Mouse (Mus musculus) forebrain, embryonic 16.5 days (tissue): ENCODE data around the gene Bbs9. TPM values are rescaled to one million over a fixed set of nuclear protein-coding genes. Genes with fewer than 3 reads are reported as not detected.

Experiments
- ATAC-seq: fragments of 200-750 bp; cut with Nextera tagmentation; 2 replicates; pipeline ENCODE4 v1.8.0; 2017; ENCODE audit warnings: mild to moderate bottlenecking, moderate library complexity
- H3K27ac ChIP-seq: fragments of 300-500 bp; sonication (generic); 2 replicates; pipeline ENCODE4 v1.5.1; 2014; ENCODE audit warnings: low read length, control low read depth
- H3K27me3 ChIP-seq: fragments of 300-500 bp; sonication (generic); replicated peaks from 2 replicates; pipeline ENCODE4 v1.6.1; 2014; ENCODE audit warnings: low read length; ENCODE audit not compliant: control insufficient read depth, insufficient read depth
- H3K36me3 ChIP-seq: fragments of 300-500 bp; sonication (generic); 2 replicates; pipeline ENCODE4 v1.6.1; 2014; ENCODE audit not compliant: control insufficient read depth, insufficient read depth
- H3K4me1 ChIP-seq: fragments of 300-500 bp; sonication (generic); replicated peaks from 2 replicates; pipeline ENCODE4 v1.6.1; 2014; ENCODE audit warnings: low read length; ENCODE audit not compliant: control insufficient read depth, insufficient read depth
- H3K4me2 ChIP-seq: fragments of 300-500 bp; sonication (generic); 2 replicates; pipeline ENCODE4 v1.6.1; 2014; ENCODE audit warnings: mild to moderate bottlenecking, low read length, control low read depth
- H3K4me3 ChIP-seq: fragments of 300-500 bp; sonication (generic); replicated peaks from 2 replicates; pipeline ENCODE4 v1.5.1; 2014; ENCODE audit warnings: mild to moderate bottlenecking, low read length, control low read depth
- H3K9ac ChIP-seq: fragments of 300-500 bp; sonication (generic); replicated peaks from 2 replicates; pipeline ENCODE4 v1.6.1; 2014; ENCODE audit warnings: low read depth, low read length, control low read depth
- H3K9me3 ChIP-seq: fragments of 300-500 bp; sonication (generic); 2 replicates; pipeline ENCODE4 v1.6.1; 2016; ENCODE audit warnings: low read length; ENCODE audit not compliant: control insufficient read depth
- WGBS: fragments of 180-500 bp; shearing (Covaris S2); extraction: QIAGEN DNeasy Blood & Tissue Kit; methylation state at CpG from one replicate; pipeline ENCODE4 v1.1.7; 2014; 5-methylcytosine and 5-hydroxymethylcytosine counted together
- polyA plus RNA-seq: library from polyadenylated mRNA; unstranded; fragments of >200 nt; fragmentation: Nextera tagmentation; extraction: Ambion mirVana; gene quantifications from 2 replicates; pipeline ENCODE4 v1.2.1, GENCODE M21; 2015

Gene Bbs9
- polyA plus RNA-seq, 1 experiment from 2014 or later: 20.2 TPM

GRCm38 (mm10) chr9:22638502-22638901, 163.0 kb downstream of the Bbs9 start:
- Histone ChIP-seq H3K36me3 (no peaks in the 10 kb centered on the region), H3K9me3 (no peaks in the 10 kb centered on the region), H3K27me3 (no peaks in the 10 kb centered on the region), H3K4me1 (no peaks in the 10 kb centered on the region), H3K27ac (no peak overlapping the region), H3K4me2 (no peak overlapping the region), H3K4me3 (no peak overlapping the region), H3K9ac (no peak overlapping the region)
- WGBS: 95% methylated on average over 5 of the region's 5 CpGs
- ATAC-seq: no peak

GRCm38 (mm10) chr9:22640683-22641431, 165.3 kb downstream of the Bbs9 start:
- Histone ChIP-seq H3K27me3 (no peaks in the 10 kb centered on the region), H3K9me3 (no peaks in the 10 kb centered on the region), H3K27ac (no peak overlapping the region), H3K36me3 (no peaks in the 10 kb centered on the region), H3K9ac (no peak overlapping the region), H3K4me1 (no peaks in the 10 kb centered on the region), H3K4me3 (no peak overlapping the region), H3K4me2 (no peak overlapping the region)
- ATAC-seq: no peak
- 55% methylated on average over 13 of the region's 13 CpGs for WGBS

GRCm38 (mm10) chr9:22645844-22646390, 170.4 kb downstream of the Bbs9 start:
- Histone ChIP-seq H3K27me3 (no peaks in the 10 kb centered on the region), H3K4me1 (no peaks in the 10 kb centered on the region), H3K4me3 (no peak overlapping the region), H3K36me3 (no peaks in the 10 kb centered on the region), H3K27ac (no peak overlapping the region), H3K9me3 (no peaks in the 10 kb centered on the region), H3K4me2 (no peak overlapping the region), H3K9ac (no peak overlapping the region)
- no peak for ATAC-seq
- WGBS: 93% methylated on average over 6 of the region's 6 CpGs

- no peaks in the 10 kb centered on the region for H3K36me3 ChIP-seq
- no peak overlapping the region for H3K27ac ChIP-seq
- H3K9ac ChIP-seq: no peak overlapping the region
- no peaks in the 10 kb centered on the region for H3K9me3 ChIP-seq
- H3K27me3 ChIP-seq: no peaks in the 10 kb centered on the region
- no peak overlapping the region for H3K4me2 ChIP-seq
- 90% methylated on average over 3 of the region's 3 CpGs for WGBS
- no peak overlapping the region for H3K4me3 ChIP-seq
- no peak for ATAC-seq
- no peaks in the 10 kb centered on the region for H3K4me1 ChIP-seq
Measured at GRCm38 (mm10) chr9:22646461-22646860, 170.9 kb downstream of the Bbs9 start.

- no peaks in the 10 kb centered on the region for H3K27me3 ChIP-seq
- no peak overlapping the region for H3K4me3 ChIP-seq
- H3K9me3 ChIP-seq: no peaks in the 10 kb centered on the region
- no peaks in the 10 kb centered on the region for H3K36me3 ChIP-seq
- no peak for ATAC-seq
- H3K4me1 ChIP-seq: no peaks in the 10 kb centered on the region
- H3K4me2 ChIP-seq: no peak overlapping the region
- H3K27ac ChIP-seq: no peak overlapping the region
- no peak overlapping the region for H3K9ac ChIP-seq
- 96% methylated on average over 3 of the region's 3 CpGs for WGBS
Measured at GRCm38 (mm10) chr9:22648163-22648562, 172.6 kb downstream of the Bbs9 start.

GRCm38 (mm10) chr9:22649606-22650005, 174.1 kb downstream of the Bbs9 start:
- Histone ChIP-seq H3K4me1 (no peaks in the 10 kb centered on the region), H3K36me3 (no peaks in the 10 kb centered on the region), H3K27ac (no peak overlapping the region), H3K27me3 (no peaks in the 10 kb centered on the region), H3K4me3 (no peak overlapping the region), H3K4me2 (no peak overlapping the region), H3K9me3 (no peaks in the 10 kb centered on the region), H3K9ac (no peak overlapping the region)
- 89% methylated on average over 10 of the region's 10 CpGs for WGBS
- no peak for ATAC-seq

GRCm38 (mm10) chr9:22650781-22651180, 175.3 kb downstream of the Bbs9 start:
- Histone ChIP-seq H3K4me3 (no peak overlapping the region), H3K4me2 (no peak overlapping the region), H3K27me3 (no peaks in the 10 kb centered on the region), H3K4me1 (no peaks in the 10 kb centered on the region), H3K36me3 (no peaks in the 10 kb centered on the region), H3K9me3 (no peaks in the 10 kb centered on the region), H3K9ac (no peak overlapping the region), H3K27ac (no peak overlapping the region)
- ATAC-seq: no peak; the same call in 1 of the 2 replicates
- 81% methylated on average over 1 of the region's 1 CpGs for WGBS

- no peak overlapping the region for H3K4me2 ChIP-seq
- H3K9me3 ChIP-seq: no peaks in the 10 kb centered on the region
- H3K4me1 ChIP-seq: no peaks in the 10 kb centered on the region
- no peak for ATAC-seq
- H3K36me3 ChIP-seq: no peaks in the 10 kb centered on the region
- no peak overlapping the region for H3K9ac ChIP-seq
- H3K27me3 ChIP-seq: no peaks in the 10 kb centered on the region
- H3K27ac ChIP-seq: no peak overlapping the region
- no peak overlapping the region for H3K4me3 ChIP-seq
- 95% methylated on average over 3 of the region's 3 CpGs for WGBS
Measured at GRCm38 (mm10) chr9:22651619-22652018, 176.1 kb downstream of the Bbs9 start.

- H3K9me3 ChIP-seq: no peaks in the 10 kb centered on the region
- no peak overlapping the region for H3K4me2 ChIP-seq
- H3K4me1 ChIP-seq: no peaks in the 10 kb centered on the region
- no peak for ATAC-seq
- no peak overlapping the region for H3K9ac ChIP-seq
- H3K27me3 ChIP-seq: no peaks in the 10 kb centered on the region
- no peak overlapping the region for H3K4me3 ChIP-seq
- 69% methylated on average over 11 of the region's 11 CpGs for WGBS
- H3K27ac ChIP-seq: no peak overlapping the region
- H3K36me3 ChIP-seq: no peaks in the 10 kb centered on the region
Measured at GRCm38 (mm10) chr9:22654726-22655393, 179.3 kb downstream of the Bbs9 start.
